Mouse (Mus musculus): ENCODE measurements around the gene Fam120a.

Gene Fam120a

DNA sequence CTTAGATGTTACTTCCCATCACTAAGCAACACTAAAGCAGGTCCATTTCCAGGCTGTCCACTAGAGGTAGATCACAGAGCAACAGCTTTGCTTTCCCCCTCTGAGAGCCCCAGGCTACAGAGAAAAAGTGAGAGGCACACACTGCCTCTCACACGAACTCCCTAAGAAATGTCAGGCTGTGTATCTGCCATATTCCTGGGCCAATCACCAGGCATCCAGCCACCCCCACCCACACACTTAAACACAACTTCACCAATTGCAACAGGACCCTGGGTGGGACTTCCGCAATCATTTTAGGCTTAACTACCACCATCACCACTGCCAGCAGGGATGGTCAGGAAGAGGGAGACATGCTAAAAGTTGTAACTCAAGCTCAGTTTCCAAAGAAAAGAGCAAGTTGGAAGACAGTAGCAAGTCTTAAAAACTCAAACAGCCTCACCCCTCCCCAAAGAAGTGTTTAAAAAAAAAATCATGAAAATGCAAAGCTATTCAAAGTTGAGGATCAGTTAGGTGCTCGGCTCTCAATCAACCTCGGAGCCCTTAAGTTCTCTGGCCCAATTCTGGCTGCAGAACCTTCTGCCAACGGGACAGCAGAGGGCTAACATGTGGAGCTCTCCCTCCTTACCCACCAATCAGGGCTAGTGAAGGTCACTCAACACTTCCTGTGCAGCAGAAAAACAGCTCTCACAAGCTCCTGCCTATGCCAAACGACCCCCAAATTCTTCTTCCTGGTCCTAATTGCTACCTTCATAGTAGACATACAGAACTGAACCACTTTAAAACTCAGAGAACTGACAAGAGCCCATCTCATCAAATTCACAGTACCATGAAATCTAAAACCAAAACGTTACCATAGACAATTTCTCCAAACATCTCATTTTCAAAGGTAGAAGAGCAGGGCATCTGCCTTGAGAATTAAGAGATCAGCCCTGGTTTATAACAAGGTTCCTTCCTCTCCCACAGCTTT is 2.0 kb downstream of the Fam120a start:
- DNase-seq (ENCODE audit: low read depth), result peak; percentile 93

DNA sequence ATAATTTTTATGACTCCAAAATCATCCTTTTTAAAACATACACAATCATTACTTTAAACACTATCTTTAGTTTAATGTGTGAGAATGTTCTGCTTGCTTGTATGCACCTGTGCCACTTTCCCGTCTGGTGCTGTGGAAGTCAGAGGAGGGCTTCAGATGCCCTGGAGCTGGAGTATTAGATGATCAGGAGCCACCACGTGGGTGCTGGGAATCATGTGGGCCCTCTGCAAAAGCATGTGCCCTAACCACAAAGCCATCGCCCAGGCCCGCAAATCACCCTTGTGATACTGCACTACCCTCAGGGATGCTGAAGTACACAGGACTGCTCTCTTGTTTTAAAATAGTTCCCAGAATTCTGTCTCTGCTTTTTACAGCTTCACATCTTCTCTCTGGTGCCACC is 3.0 kb downstream of the Fam120a start:
- no peak for DNase-seq (ENCODE audit: low read depth)

DNA sequence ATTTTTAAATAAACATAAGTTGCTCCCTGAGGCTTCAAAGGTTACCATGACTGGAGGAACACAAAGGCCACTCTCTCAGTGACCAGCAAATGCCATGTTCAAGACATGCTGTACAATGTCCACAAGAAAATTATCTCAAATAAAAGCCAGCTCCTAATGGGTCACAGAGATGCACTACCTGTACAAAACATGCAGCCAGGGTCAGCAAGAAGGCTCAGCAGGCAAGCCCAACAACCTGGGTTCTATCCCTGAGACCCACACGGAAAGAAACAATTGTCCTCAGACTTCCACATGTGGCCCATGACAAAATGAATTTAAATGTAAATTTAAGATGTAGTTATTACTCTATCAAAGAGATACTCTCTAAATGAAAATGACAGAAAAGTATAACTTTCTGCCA is 4.7 kb downstream of the Fam120a start:
- no peak for DNase-seq (ENCODE audit: low read depth)

DNA sequence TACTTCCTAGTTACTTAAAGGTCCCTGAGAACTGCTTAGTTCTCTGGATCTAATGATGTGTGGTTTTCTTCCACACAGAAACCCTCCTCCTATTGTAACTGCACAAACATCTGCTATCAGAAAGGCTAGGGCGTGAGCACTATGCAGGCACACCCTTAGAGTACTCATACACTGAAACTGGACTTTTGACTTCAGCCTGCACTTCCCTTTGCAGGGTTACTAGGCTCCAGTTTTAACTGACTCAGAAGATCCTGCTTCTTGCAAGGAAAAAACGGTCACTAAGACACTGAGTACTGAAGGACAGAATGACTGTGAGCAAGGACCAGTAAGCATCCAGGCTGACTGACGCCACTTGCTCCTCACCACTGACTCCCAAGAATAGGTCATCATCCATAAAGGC is 5.3 kb downstream of the Fam120a start:
- no peak for DNase-seq (ENCODE audit: low read depth)

DNA sequence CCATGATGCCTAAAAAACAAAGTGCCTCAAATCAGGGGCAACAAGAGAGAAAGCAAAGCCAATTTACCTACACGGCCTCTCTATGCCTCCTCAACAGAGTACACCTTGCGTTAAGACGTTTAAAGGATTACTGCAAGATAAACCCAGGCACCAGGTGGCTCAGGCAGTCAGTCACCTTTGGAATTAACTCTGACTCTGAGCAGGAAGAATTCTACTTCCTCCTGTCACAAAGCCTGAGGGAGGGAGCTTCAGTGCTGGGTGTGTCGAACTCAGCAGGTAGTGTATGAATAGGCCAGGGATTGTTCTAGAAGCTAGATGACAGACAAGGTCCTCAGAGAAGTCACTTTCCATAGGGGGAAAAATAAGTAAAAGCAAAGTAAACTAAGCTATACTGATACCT is 9.2 kb downstream of the Fam120a start:
- DNase-seq (ENCODE audit: low read depth), result no peak

DNA sequence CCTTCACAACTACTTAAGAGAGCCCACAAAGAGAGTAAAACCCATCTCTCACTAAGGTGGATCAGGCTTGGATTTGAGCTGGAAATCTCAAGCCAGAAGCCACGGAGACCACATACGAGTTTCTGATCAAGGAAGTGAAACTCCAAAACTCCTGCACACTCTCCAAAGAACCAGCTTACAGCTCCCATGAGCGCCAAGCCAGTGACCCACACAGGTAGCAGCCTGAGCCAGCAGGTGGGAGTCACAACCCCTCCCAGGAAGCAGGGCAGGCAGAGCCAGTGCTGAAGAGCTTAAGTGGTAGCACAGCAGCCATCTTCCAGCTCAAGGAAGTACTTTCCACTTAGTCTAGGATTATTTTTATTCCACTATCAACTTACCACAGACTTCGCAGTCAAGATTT is 13.0 kb downstream of the Fam120a start:
- no peak for DNase-seq (ENCODE audit: low read depth)

DNA sequence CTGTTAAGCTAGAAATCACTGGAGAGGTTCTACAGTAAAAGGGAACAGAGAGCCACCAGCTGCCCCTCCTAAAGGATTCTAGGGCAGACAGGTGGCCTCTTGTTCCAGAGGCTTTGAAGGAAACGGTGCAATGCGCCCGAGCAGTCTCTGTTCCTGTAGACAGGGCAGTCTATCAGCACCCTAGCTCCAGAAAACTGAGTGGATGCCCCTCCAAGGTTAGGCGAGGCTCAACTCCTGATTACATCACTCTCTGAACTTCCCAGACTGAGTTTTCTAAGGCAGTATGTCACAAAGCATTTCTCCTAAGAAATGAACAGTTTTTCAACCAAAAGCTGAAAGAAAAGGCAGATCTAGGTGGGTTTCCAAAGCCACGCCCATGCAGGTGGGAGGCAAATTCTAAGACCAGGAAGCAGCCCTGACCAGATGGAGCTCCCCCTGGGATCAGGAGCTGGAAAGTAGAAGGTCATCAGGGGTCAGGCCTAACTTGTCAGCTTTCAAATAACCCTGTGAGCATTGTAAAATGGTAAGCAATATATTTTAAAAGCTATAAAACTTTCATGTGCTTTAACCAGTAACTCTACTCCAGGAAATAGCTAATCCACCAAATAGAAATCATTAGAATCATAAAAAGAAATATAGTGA is 17.1 kb downstream of the Fam120a start:
- no peak for DNase-seq (ENCODE audit: low read depth)

DNA sequence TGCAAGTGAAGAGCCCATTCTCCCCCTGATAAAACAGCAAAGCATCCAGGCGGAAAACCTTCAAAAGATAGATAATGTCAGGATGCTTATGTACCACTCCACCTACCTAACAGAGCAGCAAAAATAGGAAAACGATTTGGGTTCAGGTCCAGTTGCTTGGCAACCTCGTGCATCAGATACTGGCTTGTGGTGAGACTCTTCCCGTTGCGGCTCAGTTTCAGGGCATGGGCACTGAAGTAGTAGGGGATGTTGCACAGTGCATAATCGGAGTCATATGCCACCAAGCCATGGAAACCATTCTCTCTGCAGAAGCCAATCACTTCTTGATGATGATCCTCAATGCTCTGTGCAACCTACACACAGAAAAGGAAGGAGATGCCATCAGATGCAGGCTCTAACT is 18.9 kb downstream of the Fam120a start:
- no peak for DNase-seq (ENCODE audit: low read depth)

DNA sequence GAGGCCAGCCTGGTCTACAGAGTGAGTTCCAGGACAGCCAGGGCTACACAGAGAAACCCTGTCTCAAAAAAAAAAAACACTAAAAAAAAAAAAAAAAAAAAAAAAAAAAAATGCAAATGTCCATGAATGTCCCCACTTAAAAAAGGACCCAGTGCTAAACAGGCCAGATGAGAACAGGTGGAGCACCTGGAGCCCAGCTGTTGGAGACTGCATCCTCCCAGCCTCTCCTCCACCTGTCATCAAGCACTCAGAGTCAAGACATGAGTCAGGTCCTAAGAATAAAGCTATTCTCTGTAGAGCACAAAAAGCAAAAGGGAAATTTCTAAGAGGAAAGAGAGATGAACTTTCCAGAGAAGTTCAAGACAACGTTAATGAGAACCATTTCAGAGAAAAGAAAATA is 23.2 kb downstream of the Fam120a start:
- DNase-seq (ENCODE audit: low read depth), result no peak

DNA sequence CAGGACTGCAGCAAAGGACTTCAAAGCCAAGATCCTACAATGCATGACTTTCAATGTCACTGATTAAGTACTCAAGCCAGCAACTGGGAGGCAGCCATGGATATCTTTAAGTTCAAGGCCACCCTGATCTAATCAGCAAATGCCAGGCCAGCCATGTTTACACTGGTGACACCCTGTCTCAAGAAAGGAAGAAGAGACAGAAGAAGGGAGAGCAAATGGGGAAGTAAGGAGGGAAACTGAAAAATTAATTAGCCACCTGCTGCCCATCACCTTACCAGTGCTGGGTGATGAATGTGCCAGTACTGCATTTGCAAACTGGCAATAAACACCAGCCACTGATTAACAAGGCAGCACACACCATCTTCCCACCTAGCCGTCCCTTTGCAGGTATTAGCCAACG is 25.3 kb downstream of the Fam120a start:
- DNase-seq (ENCODE audit: low read depth), result no peak

DNA sequence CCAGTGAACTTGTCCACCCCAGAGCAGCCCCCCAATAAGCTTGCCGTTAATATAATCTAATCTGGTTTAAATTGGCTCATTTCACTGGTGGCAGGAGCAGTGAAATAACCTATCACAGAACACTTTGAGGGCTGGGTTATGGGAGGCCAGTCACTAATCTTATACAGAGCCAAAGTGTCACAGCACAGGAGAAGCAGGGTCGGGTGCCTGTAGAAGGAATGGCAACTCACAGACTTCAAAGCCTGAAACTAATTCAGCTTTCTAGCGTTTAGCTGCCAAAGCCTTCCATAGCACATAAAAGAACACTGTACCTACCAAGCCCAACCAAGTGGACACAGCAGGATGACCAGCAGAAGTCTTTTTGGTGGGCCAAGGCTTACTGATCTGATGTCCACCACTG is 26.0 kb downstream of the Fam120a start:
- no peak for DNase-seq (ENCODE audit: low read depth)

DNA sequence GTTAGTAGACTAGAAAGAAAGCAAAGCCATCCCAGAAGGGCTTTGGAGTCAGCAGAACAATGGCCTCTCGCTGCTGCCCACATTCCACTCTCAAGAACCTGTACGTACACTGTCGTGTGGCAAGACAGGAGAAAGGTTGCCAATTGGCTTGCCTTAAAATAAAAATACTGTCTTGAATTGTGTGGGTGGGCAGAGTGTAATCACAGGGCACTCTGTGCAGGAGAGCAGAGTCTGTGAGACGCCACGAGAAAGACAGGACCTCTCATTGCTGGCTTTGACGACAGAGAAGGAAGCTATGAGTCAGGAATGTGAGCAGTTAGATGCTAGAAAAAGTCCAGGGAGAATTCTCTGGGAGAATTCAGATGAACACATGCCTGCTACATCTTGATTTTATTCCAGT is 33.2 kb downstream of the Fam120a start:
- DNase-seq (ENCODE audit: low read depth), result peak; percentile 54

DNA sequence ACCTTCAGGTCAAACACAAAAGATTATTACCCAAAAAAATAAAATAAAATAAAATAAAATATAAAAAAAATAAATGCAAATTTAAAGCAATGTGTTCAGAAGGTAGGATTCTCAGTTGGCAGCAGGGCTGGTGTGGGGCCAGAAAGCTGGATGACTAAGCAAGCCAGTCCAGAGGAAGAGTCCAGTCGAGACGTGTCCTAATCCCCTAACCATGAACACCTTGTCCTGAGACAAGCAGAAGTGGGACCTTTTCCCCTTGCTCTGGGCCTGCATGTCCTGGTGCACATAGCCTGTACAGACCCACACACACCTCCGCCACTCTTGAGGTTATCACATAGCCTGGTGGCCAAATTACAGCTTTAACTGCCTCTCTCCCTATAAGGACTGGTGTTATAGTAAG is 35.1 kb downstream of the Fam120a start:
- DNase-seq (ENCODE audit: low read depth), result peak; percentile 14

DNA sequence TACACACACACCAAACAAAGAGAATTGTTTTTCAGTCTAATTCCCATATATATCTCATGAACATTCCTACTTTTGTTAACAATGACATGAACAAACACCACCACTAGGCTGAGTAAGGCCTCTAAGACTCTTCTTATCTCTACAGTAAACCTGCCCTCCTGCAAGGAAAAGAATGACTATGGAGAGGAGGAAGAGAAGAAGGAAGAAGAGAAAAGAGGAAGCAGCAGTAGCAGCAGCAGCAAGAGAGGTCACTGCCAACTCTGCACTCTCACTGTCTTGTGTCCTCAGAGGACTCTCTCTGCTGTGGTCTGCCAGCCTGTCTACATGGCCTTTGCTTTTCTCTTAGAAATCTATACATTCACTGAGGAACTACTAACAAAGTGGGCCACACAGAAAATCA is 36.1 kb downstream of the Fam120a start:
- DNase-seq (ENCODE audit: low read depth), result no peak

DNA sequence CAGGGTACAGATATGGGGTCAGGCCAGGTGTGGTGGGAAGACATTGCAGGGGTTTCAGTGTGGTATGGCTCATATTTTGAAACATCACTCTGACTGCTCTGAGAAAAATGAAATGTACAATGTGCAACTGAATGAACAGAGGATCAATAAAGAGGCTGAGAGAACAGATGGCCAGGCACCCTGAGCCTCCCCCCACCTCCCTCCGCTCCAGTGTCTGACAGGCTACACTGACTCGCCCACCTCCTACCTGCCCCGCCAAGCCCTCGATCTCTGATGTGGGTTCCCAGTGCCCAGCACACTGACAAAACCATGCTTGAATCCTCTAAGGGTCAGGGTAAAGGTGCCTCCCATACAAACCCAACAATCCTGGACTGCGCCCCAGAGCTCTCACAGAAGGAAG is 36.6 kb downstream of the Fam120a start:
- no peak for DNase-seq (ENCODE audit: low read depth)

DNA sequence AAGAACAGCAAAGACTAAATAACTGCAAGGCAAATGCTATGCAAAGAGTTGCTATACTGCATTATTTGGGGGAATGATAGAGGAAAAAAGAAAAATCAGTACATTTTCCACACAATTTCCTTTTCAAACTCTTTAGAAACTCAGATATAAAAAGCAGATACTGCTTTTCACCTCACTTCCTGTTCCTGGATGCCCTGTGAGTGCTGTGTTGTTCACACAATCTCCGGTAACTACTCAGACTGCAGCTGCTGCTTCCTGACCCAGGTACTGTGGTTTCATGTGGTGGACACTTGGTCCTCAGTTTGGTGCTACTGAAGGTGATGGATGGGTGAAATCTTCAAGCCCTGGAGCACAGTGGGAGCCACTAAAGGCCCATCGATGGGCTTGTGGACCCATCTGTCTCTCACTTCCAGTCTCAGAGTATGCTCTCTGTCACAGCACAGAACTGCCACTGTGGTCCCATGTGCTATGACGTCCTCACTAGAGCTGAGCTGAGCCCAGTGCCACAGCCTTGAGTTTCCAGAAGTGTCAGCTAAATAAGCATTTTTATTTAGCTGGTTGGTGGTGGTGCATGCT is 38.2 kb downstream of the Fam120a start:
- no peak for DNase-seq (ENCODE audit: low read depth)

DNA sequence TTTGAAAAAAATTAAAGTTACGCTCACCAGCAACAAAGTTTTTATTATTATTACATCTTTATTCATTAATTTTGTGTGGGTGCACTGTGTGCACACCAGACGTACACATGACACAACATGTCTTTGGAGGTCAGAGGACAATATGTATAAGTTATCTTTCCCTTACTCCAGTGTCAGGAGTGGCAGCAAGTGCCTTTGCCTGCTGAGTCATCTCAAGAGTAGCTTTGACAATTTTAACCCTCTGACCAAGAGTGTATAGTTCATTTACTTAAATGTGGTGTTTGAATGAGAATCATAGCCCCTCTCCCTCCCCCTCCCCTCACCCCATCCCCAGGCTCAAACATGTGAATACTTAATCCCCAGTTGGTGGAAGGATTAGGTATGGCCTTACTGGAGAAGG is 40.2 kb downstream of the Fam120a start:
- DNase-seq (ENCODE audit: low read depth), result no peak

DNA sequence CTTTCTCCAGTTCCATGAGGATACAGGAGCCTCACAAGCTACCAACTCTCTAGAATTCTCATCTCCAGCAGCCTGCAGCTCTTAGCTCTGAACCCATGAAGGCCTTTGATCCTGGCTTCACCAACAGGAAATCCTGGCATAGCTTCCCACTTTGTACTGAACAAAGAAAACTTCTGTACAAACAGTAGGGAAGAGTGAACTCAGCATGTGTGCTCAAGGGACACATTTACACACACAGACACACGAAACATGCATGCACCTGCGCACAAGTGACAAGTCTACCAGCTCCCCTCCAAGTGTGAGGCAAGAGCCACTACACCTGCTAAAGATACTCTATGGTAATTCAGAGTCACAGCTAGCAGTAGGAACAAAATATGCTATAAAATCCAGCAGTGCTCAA is 45.1 kb downstream of the Fam120a start:
- no peak for DNase-seq (ENCODE audit: low read depth)

DNA sequence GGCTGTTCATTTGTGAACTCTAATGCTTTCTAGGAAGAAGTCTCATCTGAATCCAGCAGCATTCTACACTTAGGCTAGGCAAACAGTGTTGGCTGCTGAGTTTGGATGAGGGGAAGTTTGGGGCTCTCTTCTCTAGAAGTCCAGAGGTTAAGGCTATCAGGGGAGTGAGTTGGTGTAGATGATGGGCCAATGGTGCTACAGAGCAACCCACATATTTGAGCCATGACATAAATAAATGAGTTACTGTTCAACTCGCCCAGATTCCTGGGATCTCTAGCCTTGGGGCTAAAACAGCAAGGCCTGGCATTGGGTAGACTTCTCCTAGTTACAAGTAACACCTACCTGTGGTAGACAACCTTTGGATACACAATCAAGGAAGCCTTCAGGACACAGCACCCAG is 46.6 kb downstream of the Fam120a start:
- DNase-seq (ENCODE audit: low read depth), result no peak

DNA sequence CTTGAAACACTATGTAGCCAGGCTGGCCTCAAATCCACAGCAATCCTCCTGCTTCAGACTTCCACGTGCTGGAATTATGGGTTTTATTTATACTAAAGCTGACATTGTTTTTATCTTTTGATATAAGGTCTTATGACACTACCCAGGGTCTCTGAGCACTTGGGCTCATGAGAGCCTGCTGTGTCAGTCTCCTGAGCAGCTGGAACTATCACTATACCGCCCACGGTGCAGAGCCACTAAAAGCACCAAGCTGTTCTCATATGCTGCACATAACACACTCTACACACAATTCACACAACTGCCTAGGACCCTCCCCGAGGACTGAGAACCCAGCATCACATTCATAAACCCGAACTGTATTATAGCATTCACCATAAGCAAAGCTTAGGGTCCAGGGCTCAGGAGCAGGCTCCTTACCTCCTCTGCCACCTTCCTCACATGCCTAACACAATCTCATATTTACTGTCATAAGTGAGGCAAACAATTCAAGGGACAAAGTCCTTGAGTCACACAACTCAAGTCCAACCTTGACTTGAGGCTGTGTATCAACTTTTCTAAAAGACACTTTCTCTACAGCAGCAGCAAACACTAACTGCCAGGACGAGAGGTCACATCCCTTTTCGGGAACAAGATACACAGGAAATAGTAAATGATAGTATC is 47.9 kb downstream of the Fam120a start:
- DNase-seq (ENCODE audit: low read depth), result no peak

DNA sequence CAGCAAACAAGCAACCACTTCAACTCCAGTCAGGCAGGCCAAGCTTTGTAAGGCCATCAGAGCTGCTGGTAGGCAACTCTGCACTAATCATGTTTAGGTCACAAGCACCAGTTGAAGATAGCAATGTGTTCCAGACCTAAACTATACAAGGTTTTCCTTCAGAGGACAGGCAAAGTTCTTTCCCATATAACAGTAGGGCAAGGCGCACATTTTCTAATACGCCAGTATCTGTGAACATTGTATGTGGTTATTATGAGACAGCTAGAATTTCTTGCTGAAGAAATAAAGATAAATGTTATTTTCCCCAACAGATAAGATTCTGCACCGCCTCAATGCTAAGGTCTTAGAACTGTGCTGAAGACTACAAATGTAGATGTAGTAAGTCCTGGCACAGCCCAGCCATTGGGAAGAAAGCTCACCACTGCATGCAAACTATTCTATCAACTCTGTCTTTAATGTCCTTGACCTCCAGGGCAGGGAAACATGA is 50.7 kb downstream of the Fam120a start:
- DNase-seq (ENCODE audit: low read depth), result no peak

DNA sequence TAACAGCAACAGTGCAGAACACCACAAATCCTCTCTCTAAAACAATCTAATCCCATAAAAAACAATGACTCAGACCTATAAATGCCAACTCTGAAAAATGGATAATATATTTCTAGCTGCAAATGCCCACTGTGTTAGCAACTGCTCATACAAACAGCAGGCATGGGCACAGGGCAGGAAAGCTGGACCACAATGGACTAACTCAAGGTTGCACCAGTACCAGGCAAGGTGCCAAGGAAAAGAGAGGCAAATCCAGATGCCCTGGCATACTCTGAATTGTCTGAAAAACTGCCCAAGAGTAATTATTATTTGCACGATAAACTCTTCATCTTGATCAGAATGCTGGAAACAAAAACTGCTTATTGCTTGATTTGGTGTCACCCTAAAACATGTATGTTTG is 54.1 kb downstream of the Fam120a start:
- DNase-seq (ENCODE audit: low read depth), result peak; percentile 68

DNA sequence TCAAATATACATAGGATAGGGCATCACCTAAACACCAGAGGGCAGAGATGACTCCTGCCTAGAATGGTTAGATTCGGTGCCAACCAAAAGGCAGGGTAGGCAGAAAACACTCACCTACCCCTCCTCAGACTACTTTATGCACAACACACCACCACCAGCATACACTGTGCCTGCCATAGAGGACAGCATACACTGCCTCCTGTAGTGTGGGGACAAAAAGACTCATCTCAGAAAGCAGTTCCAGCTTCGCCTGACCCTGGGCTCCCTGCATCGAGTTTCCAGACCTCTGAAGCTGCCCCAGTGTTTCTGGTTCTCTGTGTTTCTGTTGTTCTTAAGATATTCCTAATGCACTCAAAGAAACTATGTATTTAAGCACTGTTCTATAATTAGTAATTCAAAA is 54.7 kb downstream of the Fam120a start:
- DNase-seq (ENCODE audit: low read depth), result no peak
